Mouse (Mus musculus) liver, postnatal 0 days (tissue): ENCODE results near the gene Depp1.
"Not testable (repeated sequence)": the region's sequence is repeated elsewhere in the genome, so short reads cannot be mapped to it uniquely, and the experiment has no call there.

Experiments used
- CTCF ChIP-seq: sonication (generic); IDR thresholded peaks from 2 replicates; pipeline ENCODE4 v1.5.1; 2016; ENCODE audit warnings: antibody characterized with exemption, low read depth
- EP300 ChIP-seq: IDR thresholded peaks from 2 replicates; pipeline ENCODE4 v1.6.1; 2016; ENCODE audit warnings: antibody characterized with exemption, low read depth, mild to moderate bottlenecking

DNA sequence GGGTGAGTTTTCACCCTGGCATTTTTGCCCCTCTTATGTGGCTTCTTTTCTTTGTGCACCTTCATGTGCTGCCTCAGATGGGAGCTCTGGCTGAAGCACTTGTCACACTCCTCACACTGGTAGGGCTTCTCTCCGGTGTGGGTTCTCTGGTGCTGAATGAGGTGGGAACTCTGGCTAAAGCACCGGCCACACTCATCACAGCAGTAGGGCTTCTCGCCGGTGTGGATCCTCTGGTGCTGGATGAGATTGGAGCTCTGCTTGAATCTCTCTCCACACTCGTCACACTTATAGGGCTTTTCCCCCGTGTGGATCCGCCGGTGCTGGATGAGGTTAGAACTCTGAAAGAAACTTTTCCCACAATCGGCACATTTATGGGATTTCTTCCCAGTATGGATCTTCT, 24.0 kb upstream of the Depp1 start:
- not testable (repeated sequence) for TF ChIP-seq CTCF, EP300
